Mouse (Mus musculus) CH12.LX (cell line): Measurements from ENCODE around the gene Gm8108. TPM values are rescaled to one million over a fixed set of nuclear protein-coding genes. Genes with fewer than 3 reads are reported as not detected.
"Not testable (repeated sequence)": the region's sequence is repeated elsewhere in the genome, so short reads cannot be mapped to it uniquely, and the experiment has no call there.

Experiments
- DNase-seq: peaks from one replicate; pipeline ENCODE4 v3.0.0-alpha.2; 2013; ENCODE audit errors: extremely low read depth
- H3K27ac ChIP-seq: 2 replicates; pipeline ENCODE4 v1.5.1; 2012; ENCODE audit warnings: low read depth, mild to moderate bottlenecking, control low read depth, moderate library complexity; ENCODE audit not compliant: insufficient read depth
- H3K27me3 ChIP-seq: replicated peaks from 2 replicates; pipeline ENCODE3; 2012; ENCODE audit warnings: inconsistent platforms
- H3K36me3 ChIP-seq, 2 experiments: replicated peaks in 1 of 2; 2 replicates each; pipeline versions ENCODE3 to v1.6.1; 2012; ENCODE audit warnings: inconsistent platforms in 1 of 2, low read length in 1 of 2, mild to moderate bottlenecking in 1 of 2, mixed read lengths in 1 of 2, moderate library complexity in 1 of 2; ENCODE audit not compliant: control insufficient read depth in 1 of 2, insufficient read depth in 1 of 2
- H3K4me1 ChIP-seq, 2 experiments: 2 replicates each; pipeline ENCODE4 v1.6.1; 2012; ENCODE audit warnings: inconsistent platforms in 1 of 2, moderate library complexity in 1 of 2; ENCODE audit not compliant: insufficient read depth in 2 of 2, control insufficient read depth in 1 of 2
- H3K4me2 ChIP-seq: 2 replicates; pipeline ENCODE4 v1.6.1; 2012; ENCODE audit warnings: low read depth, mild to moderate bottlenecking, control low read depth; ENCODE audit not compliant: poor library complexity, insufficient read depth, severe bottlenecking
- H3K4me3 ChIP-seq, 3 experiments: fragments of 150-350 bp in 1 of 3; sonication (generic) in 1 of 3; replicated peaks in 1 of 3; 2 replicates each; pipeline versions ENCODE3 to v1.5.1; 2011 to 2012; ENCODE audit warnings: low read depth in 2 of 3, low read length in 2 of 3, mild to moderate bottlenecking in 2 of 3, moderate library complexity in 2 of 3, control low read depth in 1 of 3, improper control_type of control experiment in 1 of 3, inconsistent platforms in 1 of 3, mixed read lengths in 1 of 3; ENCODE audit not compliant: poor library complexity in 1 of 3
- H3K79me2 ChIP-seq: replicated peaks from 2 replicates; pipeline ENCODE4 v1.6.1; 2012; ENCODE audit warnings: mild to moderate bottlenecking, moderate library complexity; ENCODE audit not compliant: control insufficient read depth, poor library complexity, insufficient read depth, severe bottlenecking; ENCODE audit errors: extremely low read depth
- H3K9ac ChIP-seq: 2 replicates; pipeline ENCODE4 v1.6.1; 2012; ENCODE audit warnings: low read depth, mild to moderate bottlenecking, control low read depth, moderate library complexity; ENCODE audit not compliant: insufficient read depth
- H3K9me3 ChIP-seq: replicated peaks from 2 replicates; pipeline ENCODE3; 2012; ENCODE audit warnings: low read length, inconsistent platforms, mixed read lengths
- dilution Hi-C: fragments of 300-500 bp; cut with MboI; formaldehyde crosslinking; loops from 2 replicates; pipeline ENCODE4 v1.14.3; 2020; ENCODE audit warnings: low sequenced_read_pairs; ENCODE audit not compliant: extremely low pct_unique_long_range_greater_than_20kb, extremely low pct_ligation_motif_present
- in situ Hi-C: fragments of 300-500 bp; cut with MboI; formaldehyde crosslinking; loops from 3 replicates; pipeline ENCODE4 v1.14.3; 2019; ENCODE audit warnings: low sequenced_read_pairs, low pct_ligation_motif_present, low pct_unique_long_range_greater_than_20kb, mixed read lengths
- polyA plus RNA-seq: library from polyadenylated mRNA; unstranded; fragments of >175 nt; gene quantifications from 2 replicates; pipeline ENCODE4 v1.2.1, GENCODE M21; 2012; ENCODE audit warnings: low read depth; ENCODE audit not compliant: insufficient read length
- total RNA-seq, 2 experiments: library from RNA; depleted of rRNA; stranded (reverse); fragments of 300-350 nt in 1 of 2; fragments of >200 nt in 1 of 2; gene quantifications; 2 replicates each; pipeline ENCODE4 v1.2.3; 2012 to 2014

The Gm8108 gene
- total RNA-seq (2012; rRNA removed) (not detected in 2 replicates), total RNA-seq (2014; rRNA removed) (0.15 TPM in 1 of 2 replicates, not detected in the other), polyA plus RNA-seq (not detected in 2 replicates)

GRCm38 (mm10) chr14:4110426-4110825 is at the start of gene Gm8108:
Gene Gm8108 (plus strand): TSS chr14:4110526.
- dilution Hi-C loops, DNase-seq, H3K27me3 ChIP-seq, H3K4me1 ChIP-seq, H3K27ac ChIP-seq, H3K79me2 ChIP-seq, H3K9ac ChIP-seq, in situ Hi-C loops, H3K4me2 ChIP-seq, H3K9me3 ChIP-seq, H3K4me3 ChIP-seq, H3K36me3 ChIP-seq: not testable (repeated sequence)

GRCm38 (mm10) chr14:4083820-4084219 is 26.5 kb upstream of the Gm8108 start, which contains the start of gene Gm3115:
Gene Gm3115 (plus strand): TSS chr14:4084120.
- H3K79me2 ChIP-seq, DNase-seq, H3K36me3 ChIP-seq, dilution Hi-C loops, H3K9me3 ChIP-seq, in situ Hi-C loops, H3K9ac ChIP-seq, H3K4me1 ChIP-seq, H3K4me3 ChIP-seq, H3K27me3 ChIP-seq, H3K27ac ChIP-seq, H3K4me2 ChIP-seq: not testable (repeated sequence)

GRCm38 (mm10) chr14:4141646-4142045 is 31.3 kb downstream of the Gm8108 start:
- H3K4me2 ChIP-seq, H3K9ac ChIP-seq, dilution Hi-C loops, H3K9me3 ChIP-seq, H3K79me2 ChIP-seq, DNase-seq, H3K27me3 ChIP-seq, H3K4me3 ChIP-seq, H3K27ac ChIP-seq, in situ Hi-C loops, H3K36me3 ChIP-seq, H3K4me1 ChIP-seq: not testable (repeated sequence)

GRCm38 (mm10) chr14:4164730-4165129 is 54.4 kb downstream of the Gm8108 start, which contains the start of gene Gm3127:
Gene Gm3127 (plus strand): TSS chr14:4165030.
- DNase-seq, H3K27ac ChIP-seq, dilution Hi-C loops, H3K4me1 ChIP-seq, H3K4me3 ChIP-seq, H3K79me2 ChIP-seq, H3K4me2 ChIP-seq, H3K9me3 ChIP-seq, H3K27me3 ChIP-seq, H3K9ac ChIP-seq, H3K36me3 ChIP-seq, in situ Hi-C loops: not testable (repeated sequence)

GRCm38 (mm10) chr14:4182030-4182429 is 71.7 kb downstream of the Gm8108 start:
- H3K36me3 ChIP-seq, H3K4me1 ChIP-seq, H3K79me2 ChIP-seq, DNase-seq, H3K9ac ChIP-seq, H3K4me3 ChIP-seq, H3K27ac ChIP-seq, H3K9me3 ChIP-seq, dilution Hi-C loops, H3K4me2 ChIP-seq, in situ Hi-C loops, H3K27me3 ChIP-seq: not testable (repeated sequence)

Other genes starting within 250 kb of the Gm8108 start
- gene Gm2916, start 226.4 kb upstream of the Gm8108 start, total RNA-seq (2012; rRNA removed): not detected in 2 replicates
- gene Gm2916, start 226.4 kb upstream of the Gm8108 start, total RNA-seq (2014; rRNA removed): not detected in 2 replicates
- not detected in 2 replicates for gene Gm2916, start 226.4 kb upstream of the Gm8108 start, polyA plus RNA-seq
- not detected in 2 replicates for gene Gm3029, start 178.8 kb upstream of the Gm8108 start, total RNA-seq (2012; rRNA removed)
- gene Gm3029, start 178.8 kb upstream of the Gm8108 start, total RNA-seq (2014; rRNA removed): not detected in 2 replicates
- not detected in 2 replicates for gene Gm3029, start 178.8 kb upstream of the Gm8108 start, polyA plus RNA-seq
- gene Gm3095, start 147.0 kb upstream of the Gm8108 start, total RNA-seq (2012; rRNA removed): not detected in 2 replicates
- gene Gm3095, start 147.0 kb upstream of the Gm8108 start, total RNA-seq (2014; rRNA removed): not detected in 2 replicates
- gene Gm3095, start 147.0 kb upstream of the Gm8108 start, polyA plus RNA-seq: not detected in 2 replicates
- gene Gm3099, start 112.1 kb upstream of the Gm8108 start, total RNA-seq (2012; rRNA removed): not detected in 2 replicates
- gene Gm3099, start 112.1 kb upstream of the Gm8108 start, total RNA-seq (2014; rRNA removed): not detected in 2 replicates
- gene Gm3099, start 112.1 kb upstream of the Gm8108 start, polyA plus RNA-seq: not detected in 2 replicates
- not detected in 2 replicates for gene Gm5796, start 86.6 kb upstream of the Gm8108 start, total RNA-seq (2012; rRNA removed)
- gene Gm5796, start 86.6 kb upstream of the Gm8108 start, total RNA-seq (2014; rRNA removed): not detected in 2 replicates
- gene Gm5796, start 86.6 kb upstream of the Gm8108 start, polyA plus RNA-seq: not detected in 2 replicates
- not detected in 2 replicates for gene Gm3115, start 26.4 kb upstream of the Gm8108 start, total RNA-seq (2012; rRNA removed)
- gene Gm3115, start 26.4 kb upstream of the Gm8108 start, total RNA-seq (2014; rRNA removed): not detected in 2 replicates
- not detected in 2 replicates for gene Gm3115, start 26.4 kb upstream of the Gm8108 start, polyA plus RNA-seq
- gene Gm3127, start 54.5 kb downstream of the Gm8108 start, total RNA-seq (2012; rRNA removed): not detected in 2 replicates
- not detected in 2 replicates for gene Gm3127, start 54.5 kb downstream of the Gm8108 start, total RNA-seq (2014; rRNA removed)
- gene Gm3127, start 54.5 kb downstream of the Gm8108 start, polyA plus RNA-seq: not detected in 2 replicates
- not detected in 2 replicates for gene Gm2974, start 72.0 kb downstream of the Gm8108 start, total RNA-seq (2012; rRNA removed)
- gene Gm2974, start 72.0 kb downstream of the Gm8108 start, total RNA-seq (2014; rRNA removed): not detected in 2 replicates
- not detected in 2 replicates for gene Gm2974, start 72.0 kb downstream of the Gm8108 start, polyA plus RNA-seq
- gene Gm3138, start 139.1 kb downstream of the Gm8108 start, total RNA-seq (2012; rRNA removed): not detected in 2 replicates
- gene Gm3138, start 139.1 kb downstream of the Gm8108 start, total RNA-seq (2014; rRNA removed): not detected in 2 replicates
- not detected in 2 replicates for gene Gm3138, start 139.1 kb downstream of the Gm8108 start, polyA plus RNA-seq
- gene Gm3149, start 206.8 kb downstream of the Gm8108 start, total RNA-seq (2012; rRNA removed): not detected in 2 replicates
- gene Gm3149, start 206.8 kb downstream of the Gm8108 start, total RNA-seq (2014; rRNA removed): not detected in 2 replicates
- gene Gm3149, start 206.8 kb downstream of the Gm8108 start, polyA plus RNA-seq: not detected in 2 replicates
- gene 2610042L04Rik, start 224.2 kb downstream of the Gm8108 start, total RNA-seq (2012; rRNA removed): not detected in 2 replicates
- gene 2610042L04Rik, start 224.2 kb downstream of the Gm8108 start, total RNA-seq (2014; rRNA removed): not detected in 2 replicates
- gene 2610042L04Rik, start 224.2 kb downstream of the Gm8108 start, polyA plus RNA-seq: not detected in 2 replicates